Mouse (Mus musculus) bone marrow, adult 2 months (tissue): ENCODE results near the gene Tulp3. TPM values are rescaled to one million over a fixed set of nuclear protein-coding genes. Genes with fewer than 3 reads are reported as not detected.

Experiments
- H3K27ac ChIP-seq: fragments of 200-500 bp; 2 replicates; pipeline ENCODE4 v1.5.1; 2012; ENCODE audit warnings: low read depth, mild to moderate bottlenecking, control low read depth, inconsistent platforms, low read length; ENCODE audit not compliant: control insufficient read depth, poor library complexity, insufficient read depth
- H3K4me1 ChIP-seq: fragments of 200-500 bp; 2 replicates; pipeline ENCODE4 v1.6.1; 2011; ENCODE audit warnings: low read length; ENCODE audit not compliant: control insufficient read depth, insufficient read depth
- H3K4me3 ChIP-seq: fragments of 200-500 bp; replicated peaks from 2 replicates; pipeline ENCODE3; 2011; ENCODE audit warnings: mild to moderate bottlenecking, low read depth, low read length, control low read depth; ENCODE audit not compliant: control insufficient read depth
- CTCF ChIP-seq: fragments of 200-500 bp; IDR thresholded peaks from 2 replicates; pipeline ENCODE4 v1.5.1; 2011; ENCODE audit warnings: low read length, control low read depth; ENCODE audit not compliant: control insufficient read depth, insufficient read depth
- POLR2A ChIP-seq: fragments of 200-500 bp; IDR thresholded peaks from 2 replicates; pipeline ENCODE4 v1.6.1; 2011; ENCODE audit warnings: low read depth, mild to moderate bottlenecking, control low read depth, low read length, borderline replicate concordance; ENCODE audit not compliant: control insufficient read depth
- WGBS: fragments of 180-500 bp; shearing (Covaris S2); methylation state at CpG from one replicate; pipeline ENCODE4 v1.1.7; 2018; 5-methylcytosine and 5-hydroxymethylcytosine counted together
- polyA plus RNA-seq: library from polyadenylated mRNA; stranded (reverse); fragments of >200 nt; gene quantifications from 2 replicates; pipeline ENCODE4 v1.2.4, GENCODE M21; 2011; ENCODE audit warnings: low replicate concordance; ENCODE audit not compliant: missing spikeins, insufficient read depth, insufficient read length

Gene Tulp3
- 4.3 and 7.1 TPM in 2 replicates for polyA plus RNA-seq

- TF ChIP-seq CTCF = no peak
- TF ChIP-seq POLR2A = peak; percentile 29; the same call in 1 of the 2 replicates
- Histone ChIP-seq H3K27ac (no peak within 1 kb of the TSS), H3K4me3 (peak within 1 kb of the TSS; percentile 59), H3K4me1 (no peaks in the 10 kb centered on the region)
- 1% methylated on average over 42 of the region's 42 CpGs for WGBS
Measured at GRCm38 (mm10) chr6:128355726-128356416, at the start of gene Tulp3. Gene Tulp3 (minus strand): TSS chr6:128355851.

GRCm38 (mm10) chr6:128404708-128405107 is 49.1 kb upstream of the Tulp3 start:
- no peak overlapping the region for H3K4me3 ChIP-seq
- TF ChIP-seq POLR2A = no peak
- no peak for TF ChIP-seq CTCF
- no peaks in the 10 kb centered on the region; the same call in 1 of the 2 replicates for H3K4me1 ChIP-seq
- WGBS = 15% methylated on average over 5 of the region's 5 CpGs
- no peak overlapping the region for H3K27ac ChIP-seq

GRCm38 (mm10) chr6:128399421-128400185 is 44.0 kb upstream of the Tulp3 start:
- no peak for TF ChIP-seq POLR2A
- TF ChIP-seq CTCF = no peak
- H3K27ac ChIP-seq = no peak overlapping the region
- WGBS = 81% methylated on average over 21 of the region's 21 CpGs
- H3K4me1 ChIP-seq = no peaks in the 10 kb centered on the region
- no peak overlapping the region for H3K4me3 ChIP-seq

GRCm38 (mm10) chr6:128398996-128399395 is 43.3 kb upstream of the Tulp3 start, which contains the start of gene Nrip2:
Gene Nrip2 (plus strand): TSS chr6:128399296.
- 74% methylated on average over 3 of the region's 3 CpGs for WGBS
- no peak within 1 kb of the TSS for H3K4me3 ChIP-seq
- H3K4me1 ChIP-seq = no peaks in the 10 kb centered on the region
- TF ChIP-seq POLR2A = no peak
- no peak for TF ChIP-seq CTCF
- no peak within 1 kb of the TSS for H3K27ac ChIP-seq

GRCm38 (mm10) chr6:128397574-128398261 is 42.1 kb upstream of the Tulp3 start:
- Histone ChIP-seq H3K4me3 (no peak overlapping the region), H3K27ac (no peak overlapping the region), H3K4me1 (no peaks in the 10 kb centered on the region)
- no peak for TF ChIP-seq POLR2A
- no peak for TF ChIP-seq CTCF
- WGBS = 77% methylated on average over 7 of the region's 7 CpGs

- no peak overlapping the region for H3K27ac ChIP-seq
- no peak overlapping the region for H3K4me3 ChIP-seq
- 31% methylated on average over 1 of the region's 1 CpGs for WGBS
- no peaks in the 10 kb centered on the region for H3K4me1 ChIP-seq
- TF ChIP-seq CTCF = no peak
- no peak for TF ChIP-seq POLR2A
Measured at GRCm38 (mm10) chr6:128390683-128391082, 35.0 kb upstream of the Tulp3 start.

GRCm38 (mm10) chr6:128389185-128389584 is 33.5 kb upstream of the Tulp3 start:
- WGBS = 62% methylated on average over 1 of the region's 1 CpGs
- H3K27ac ChIP-seq = no peak overlapping the region
- H3K4me1 ChIP-seq = no peaks in the 10 kb centered on the region; the same call in 1 of the 2 replicates
- TF ChIP-seq POLR2A (no peak), CTCF (no peak)
- H3K4me3 ChIP-seq = no peak overlapping the region

- 78% methylated on average over 1 of the region's 1 CpGs for WGBS
- no peak overlapping the region for H3K27ac ChIP-seq
- peaks cover 5% of the 10 kb centered on the region for H3K4me1 ChIP-seq
- no peak overlapping the region for H3K4me3 ChIP-seq
- no peak for TF ChIP-seq POLR2A
- TF ChIP-seq CTCF = no peak
Measured at GRCm38 (mm10) chr6:128385026-128385425, 29.4 kb upstream of the Tulp3 start.

GRCm38 (mm10) chr6:128383752-128384151 is 28.1 kb upstream of the Tulp3 start:
- WGBS = 17% methylated on average over 7 of the region's 7 CpGs
- peaks cover 12% of the 10 kb centered on the region for H3K4me1 ChIP-seq
- TF ChIP-seq POLR2A (no peak), CTCF (no peak)
- H3K4me3 ChIP-seq = no peak overlapping the region
- H3K27ac ChIP-seq = no peak overlapping the region
